Mouse (Mus musculus) myocyte (in vitro differentiated cells): ENCODE measurements around the gene Dnpep.

Source experiments
- CEBPB ChIP-seq: IDR thresholded peaks from 2 replicates; pipeline ENCODE4 v1.6.1; 2011; ENCODE audit warnings: mild to moderate bottlenecking, moderate library complexity; ENCODE audit not compliant: poor library complexity, insufficient read depth, severe bottlenecking
- POLR2A ChIP-seq: IDR thresholded peaks from one replicate; pipeline ENCODE4 v1.6.1; 2011; ENCODE audit warnings: low read depth, mild to moderate bottlenecking, control low read depth, moderate library complexity; ENCODE audit not compliant: insufficient read length

DNA sequence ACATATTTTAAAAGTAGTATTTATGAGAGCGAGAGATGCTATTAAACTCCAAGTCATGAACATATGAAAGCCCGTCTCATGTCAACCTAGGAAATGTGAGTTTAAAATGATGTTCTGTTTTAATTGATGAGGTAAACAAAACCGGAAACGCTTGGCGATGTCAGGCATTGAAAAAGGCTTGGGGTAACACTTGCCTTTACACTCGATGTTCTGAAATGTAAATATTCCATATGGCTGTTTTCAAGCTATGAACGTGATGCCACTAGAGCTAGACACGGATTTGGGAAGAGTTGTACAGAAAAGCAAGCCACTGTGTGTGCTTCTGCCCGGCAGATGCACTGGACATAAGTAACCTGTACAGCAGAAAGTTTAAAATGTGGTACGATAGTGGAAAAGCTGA is 1.4 kb upstream of the Dnpep start:
- TF ChIP-seq POLR2A (no peak), CEBPB (no peak)
